Mouse (Mus musculus): Measurements from ENCODE around the gene Spry1.

GRCm38 (mm10) chr3:37640162-37640721 is 495 bp downstream of the Spry1 start:
- no peak for TF ChIP-seq CTCF (IDR thresholded peaks at IDR 0.05; ENCODE audit: low read depth)
- no peak for TF ChIP-seq EP300 (IDR thresholded peaks at IDR 0.05; ENCODE audit: low read depth)
